Comparison of ENCODE assay signal across 12 mouse cellular contexts in the genomic region with DNA sequence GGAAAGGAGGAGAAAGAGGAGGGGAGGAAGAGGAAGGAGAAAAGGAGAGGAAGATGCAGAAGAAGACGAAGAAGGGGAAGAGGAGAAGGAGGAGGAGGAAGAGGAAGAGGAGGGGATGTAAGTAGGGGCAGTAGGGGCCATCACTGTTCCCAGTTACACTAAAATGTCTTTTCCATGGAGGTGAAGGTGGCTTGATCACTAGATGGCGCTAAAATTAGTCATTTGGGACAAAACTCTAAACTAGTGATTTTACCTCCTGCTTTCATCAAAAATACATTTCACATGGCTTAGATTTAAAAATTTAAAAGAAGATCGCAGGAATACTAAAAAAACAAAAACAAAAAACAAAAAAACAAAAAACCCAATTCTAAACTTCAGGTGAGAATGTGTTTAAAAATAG. TPM values are rescaled to one million over a fixed set of nuclear protein-coding genes. Genes with fewer than 3 reads are reported as not detected.
DNase-seq lines count a peak whose midpoint lies in the region; ATAC-seq and TF ChIP-seq lines count a peak whose summit lies in the region.
"Had no signal": no experiment of that assay in that cellular context is flagged by ENCODE, and none has a peak within 500 bp of the region (broad histone marks: within the 10 kb centered on the region; RNA-seq: fewer than 3 reads in every experiment).

No protein-coding gene starts in this region.

- no peak for DNase-seq in heart, postnatal 0 days (ENCODE audit: low spot score)
- DNase-seq in heart, postnatal 4 days: no peak
- DNase-seq in lung, adult 2 months: no peak
- no peak for DNase-seq in lung, postnatal 4 days
- peak; percentile 27 for DNase-seq in MN1 (ENCODE audit: low spot score)
- peak; percentile 13 for DNase-seq in induced T-regulatory cell, adult 2 months (ENCODE audit: low read depth)
- DNase-seq in spleen, postnatal 36 days (ENCODE audit: low spot score in 2 of 2): no peak
- DNase-seq: gastrocnemius, postnatal 10 days; kidney, postnatal 14 days; spleen, adult 18-20 months had no signal

- no peaks in the 10 kb centered on the region for H3K36me3 ChIP-seq in heart, postnatal 0 days (replicated peaks; ENCODE audit: control insufficient read depth, insufficient read depth, low read length)
- H3K36me3 ChIP-seq: limb, embryonic 13.5 days; midbrain, embryonic 12.5 days had no signal

- H3K4me1 ChIP-seq in heart, postnatal 0 days (ENCODE audit: control insufficient read depth, insufficient read depth): 0 out of 2 replicates have a peak, but pooled peaks cover 5% of the 10 kb centered on the region
- no peaks in the 10 kb centered on the region for H3K4me1 ChIP-seq in lung, adult 2 months (ENCODE audit: control insufficient read depth, insufficient read depth, low read length)

- H3K27ac ChIP-seq in heart, postnatal 0 days (ENCODE audit: low read depth): no peak overlapping the region
- H3K27ac ChIP-seq: limb, embryonic 13.5 days; midbrain, embryonic 12.5 days had no signal

- H3K4me3 ChIP-seq in heart, postnatal 0 days (ENCODE audit: low read depth, low read length): no peak overlapping the region
- H3K4me3 ChIP-seq in lung, adult 2 months (replicated peaks; ENCODE audit: extremely low read depth, low read depth, low read length): no peak overlapping the region
- H3K4me3 ChIP-seq: limb, embryonic 13.5 days; midbrain, embryonic 12.5 days had no signal

- no peak overlapping the region for H3K9ac ChIP-seq in heart, postnatal 0 days (replicated peaks; ENCODE audit: low read depth, low read length)
- H3K9ac ChIP-seq: limb, embryonic 13.5 days; midbrain, embryonic 12.5 days had no signal

- TF ChIP-seq CTCF in heart, postnatal 0 days (IDR thresholded peaks at IDR 0.05; ENCODE audit: low read depth): peak; percentile 35
- peak; percentile 18; the same call in 1 of the 2 replicates for TF ChIP-seq CTCF in lung, adult 2 months (IDR thresholded peaks at IDR 0.05; ENCODE audit: insufficient read depth, low read length)

- TF ChIP-seq EP300 in heart, postnatal 0 days (IDR thresholded peaks at IDR 0.05; ENCODE audit: low read depth): no peak

- ATAC-seq in heart, postnatal 0 days (ENCODE audit: insufficient read depth, low read depth): no peak

- no peaks in the 10 kb centered on the region for H3K27me3 ChIP-seq in heart, postnatal 0 days (ENCODE audit: control insufficient read depth, insufficient read depth, low read length)
- H3K27me3 ChIP-seq: midbrain, embryonic 12.5 days had no signal

- TF ChIP-seq POLR2A in lung, adult 2 months (IDR thresholded peaks at IDR 0.05; ENCODE audit: borderline replicate concordance, extremely low read depth, low read depth, low read length): no peak

- 32% methylated on average over 3 of the region's 3 CpGs for WGBS in heart, postnatal 0 days
- 23% methylated on average over 3 of the region's 3 CpGs for WGBS in lung, adult 2 months

- H3K4me2 ChIP-seq in heart, postnatal 0 days (ENCODE audit: low read depth, low read length): no peak overlapping the region
- H3K4me2 ChIP-seq: limb, embryonic 13.5 days; midbrain, embryonic 12.5 days had no signal

- H3K9me3 ChIP-seq in heart, postnatal 0 days (replicated peaks; ENCODE audit: control insufficient read depth, low read length): no peaks in the 10 kb centered on the region
- H3K9me3 ChIP-seq: limb, embryonic 13.5 days; midbrain, embryonic 12.5 days had no signal

RNA-seq across cellular contexts. Expression of gene Pheta1, which starts 44.8 kb away (rescaled TPM):
- 25.2 and 32.2 TPM in 2 replicates for total RNA-seq in heart, postnatal 0 days (2014; rRNA removed; ENCODE audit: low replicate concordance)
- 16.4 and 17.8 TPM in 2 replicates for polyA plus RNA-seq in heart, postnatal 0 days (2015; fragmentation: Nextera tagmentation; extraction: Ambion mirVana)
- 10 to 100 TPM in 1 of 2 experiments, 1 to 10 TPM in 1; 9.3 to 10.9 TPM for total RNA-seq in heart, postnatal 4 days (2021)
- 20.4 and 25.3 TPM in 2 replicates for polyA plus RNA-seq in lung, adult 2 months (2012; rRNA removed)

RNA-seq across cellular contexts. Expression of gene Sh2b3, which starts 56.1 kb away (rescaled TPM):
- total RNA-seq in heart, postnatal 0 days (2014; rRNA removed; ENCODE audit: low replicate concordance): 58.5 and 60.4 TPM in 2 replicates
- 10.1 and 11.4 TPM in 2 replicates for polyA plus RNA-seq in heart, postnatal 0 days (2015; fragmentation: Nextera tagmentation; extraction: Ambion mirVana)
- 10 to 100 TPM; 36.7 to 39.2 TPM for total RNA-seq in heart, postnatal 4 days (2021)
- 58.8 and 106 TPM in 2 replicates for polyA plus RNA-seq in lung, adult 2 months (2012; rRNA removed)

Comparison
In these comparisons a context has a peak if more than half of its experiments do, and no peak if none do; other contexts are left out.
1. DNase-seq: peak in MN1 (single experiment) and induced T-regulatory cell, adult 2 months (single experiment); none in heart, postnatal 0 days (single experiment), heart, postnatal 4 days (single experiment), lung, adult 2 months (single experiment), lung, postnatal 4 days (0 of 2) and spleen, postnatal 36 days (0 of 2).